Mouse (Mus musculus): ENCODE results near the gene Lgals3.

Lgals3 gene

DNA sequence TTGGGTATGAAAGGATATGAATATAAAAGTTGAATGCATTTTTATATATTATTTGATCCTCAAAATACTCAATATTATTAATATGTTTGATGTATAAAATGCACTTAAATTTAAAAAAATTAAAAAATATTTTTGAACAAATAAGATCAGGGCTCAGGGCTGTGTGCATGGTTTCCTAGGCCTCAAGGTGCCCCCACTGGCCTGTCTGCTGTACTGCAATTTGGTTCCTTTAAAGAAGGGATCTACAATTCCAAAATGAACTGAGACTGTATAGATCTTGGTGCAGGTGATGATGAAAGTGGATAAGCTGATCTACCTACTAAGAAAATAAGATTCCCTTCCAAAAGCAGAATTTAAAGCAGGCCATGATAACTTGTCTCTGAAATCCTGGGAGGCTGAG, 65.4 kb downstream of the Lgals3 start:
- no peak for DNase-seq (ENCODE audit: low spot score)
